Mouse (Mus musculus) erythroblast, embryonic 14.5 days (primary cell): ENCODE results near the gene Ptpa.

Experiments used
- GATA1 ChIP-seq: IDR thresholded peaks from 2 replicates; pipeline ENCODE4 v1.6.1; 2012; ENCODE audit warnings: low read length, inconsistent platforms, mixed read lengths
- TAL1 ChIP-seq: IDR thresholded peaks from 3 replicates; pipeline ENCODE4 v1.6.1; 2012; ENCODE audit warnings: low read length, inconsistent platforms, mixed read lengths

- TF ChIP-seq GATA1 (no peak), TAL1 (no peak)
Measured at GRCm38 (mm10) chr2:30440701-30441517, 25.1 kb downstream of the Ptpa start.
